Mouse (Mus musculus) neutrophil, adult 5-6 weeks (primary cell): ENCODE results near the gene Napepld. TPM values are rescaled to one million over a fixed set of nuclear protein-coding genes. Genes with fewer than 3 reads are reported as not detected.

Experiments
- ATAC-seq: fragments of 151-379, 151-347 bp; 2 replicates; pipeline ENCODE4 v1.8.0; 2017; ENCODE audit warnings: mild to moderate bottlenecking, moderate TSS enrichment; ENCODE audit not compliant: insufficient number of reproducible peaks, poor library complexity, low FRiP score, severe bottlenecking; ENCODE audit errors: extremely low read depth
- total RNA-seq: library from RNA; stranded (forward); fragments of 200-1000 nt; gene quantifications from 2 replicates; pipeline ENCODE4 v1.2.3, GENCODE M21; 2017

Napepld gene
- total RNA-seq, 1 experiment from 2014 or later: 1.7 TPM

DNA sequence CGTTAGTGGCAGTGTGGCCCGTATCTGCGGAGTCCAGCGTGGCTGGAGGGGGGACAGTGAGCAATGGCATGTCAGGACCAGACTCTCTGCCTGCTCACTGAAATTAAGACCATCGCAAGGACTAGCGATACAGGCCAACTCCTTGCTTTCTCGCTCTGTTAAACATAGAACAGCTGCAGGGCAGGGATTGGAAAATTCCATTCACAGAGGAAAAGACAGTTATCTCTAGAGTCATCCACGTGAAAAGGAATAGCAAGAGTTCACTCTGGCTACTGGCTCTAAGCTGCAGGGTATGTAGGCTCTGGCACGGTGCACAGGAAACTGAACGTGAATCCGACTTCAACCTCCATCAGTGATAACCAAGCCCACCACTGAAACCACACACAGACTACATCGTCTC, 26.2 kb downstream of the Napepld start:
- no peak for ATAC-seq

DNA sequence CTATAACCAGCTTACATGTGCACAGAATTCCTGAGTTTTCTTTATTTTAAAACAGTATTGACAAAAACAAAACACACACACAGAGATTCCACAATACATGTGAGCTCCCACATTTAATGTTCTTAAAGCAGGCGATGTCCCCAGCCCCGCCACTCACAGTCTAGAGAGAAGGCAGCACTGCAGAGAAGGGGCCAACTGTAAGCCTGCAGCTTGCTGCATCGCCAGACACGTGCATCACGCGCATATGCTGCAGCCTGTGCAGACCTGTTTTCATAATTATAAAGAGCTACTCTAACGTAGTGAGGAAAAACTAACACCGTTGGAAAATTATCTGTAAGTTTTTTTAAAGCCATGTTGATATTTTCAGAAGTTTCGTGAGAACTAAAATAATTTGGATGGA, 27.5 kb downstream of the Napepld start:
- no peak for ATAC-seq

DNA sequence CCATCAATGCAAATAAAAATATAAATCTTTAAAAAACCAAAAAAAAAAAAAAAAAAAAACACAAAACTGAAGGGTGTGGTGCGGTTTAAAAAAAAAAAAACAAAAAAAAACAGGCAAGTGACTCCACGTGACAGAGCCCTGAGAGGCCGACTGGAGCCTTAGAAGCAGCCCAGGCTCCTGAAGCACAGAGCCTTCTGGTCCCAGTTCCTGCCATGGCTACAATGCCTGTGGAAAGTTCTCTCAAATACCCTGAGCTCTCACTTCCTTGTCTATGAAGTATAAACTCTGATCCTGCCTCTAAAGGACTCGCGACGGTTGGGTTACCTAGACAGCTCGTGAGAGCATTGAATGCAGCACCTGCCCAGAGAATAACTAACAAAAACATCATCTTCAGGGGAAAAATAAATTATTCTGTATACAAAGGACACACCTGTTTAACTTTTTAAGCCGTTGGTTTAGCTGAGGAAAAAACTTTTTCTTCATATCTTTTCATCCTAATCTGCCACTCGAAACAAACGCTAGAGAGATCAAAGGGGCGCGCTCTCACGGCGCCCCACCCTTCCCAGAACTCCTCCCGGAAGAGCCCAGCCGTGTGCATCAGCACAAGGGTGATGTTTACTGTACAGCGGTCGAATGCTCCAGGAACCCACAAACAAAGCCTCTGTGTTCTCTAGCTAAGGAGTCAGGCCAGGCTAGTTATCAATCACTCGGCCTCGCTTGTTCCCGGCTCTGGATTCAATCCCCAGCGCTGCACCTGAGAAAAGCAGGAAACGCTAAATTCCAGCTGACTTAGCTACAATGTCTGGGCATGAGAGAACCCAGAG, 28.2 kb downstream of the Napepld start:
- peak; percentile 37; the same call in 1 of the 2 replicates for ATAC-seq

DNA sequence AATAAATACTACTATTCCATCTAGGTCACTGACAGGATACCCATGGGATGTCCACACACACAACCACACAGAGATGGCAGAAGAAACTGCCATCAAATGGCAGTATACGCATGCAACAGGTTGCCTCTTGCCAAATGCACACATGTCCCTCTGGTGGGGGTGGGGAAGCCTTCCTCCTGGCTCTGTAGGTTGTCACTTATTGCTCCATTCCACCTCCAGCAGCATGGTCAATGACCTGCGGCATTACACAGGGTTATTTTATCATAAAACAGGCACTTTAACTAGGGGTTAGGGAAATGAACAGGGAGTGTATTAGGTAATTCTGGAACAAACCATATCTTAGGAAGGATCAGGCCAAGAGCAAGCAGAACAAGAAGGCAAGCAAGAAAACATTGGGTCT, 31.9 kb downstream of the Napepld start:
- no peak for ATAC-seq

DNA sequence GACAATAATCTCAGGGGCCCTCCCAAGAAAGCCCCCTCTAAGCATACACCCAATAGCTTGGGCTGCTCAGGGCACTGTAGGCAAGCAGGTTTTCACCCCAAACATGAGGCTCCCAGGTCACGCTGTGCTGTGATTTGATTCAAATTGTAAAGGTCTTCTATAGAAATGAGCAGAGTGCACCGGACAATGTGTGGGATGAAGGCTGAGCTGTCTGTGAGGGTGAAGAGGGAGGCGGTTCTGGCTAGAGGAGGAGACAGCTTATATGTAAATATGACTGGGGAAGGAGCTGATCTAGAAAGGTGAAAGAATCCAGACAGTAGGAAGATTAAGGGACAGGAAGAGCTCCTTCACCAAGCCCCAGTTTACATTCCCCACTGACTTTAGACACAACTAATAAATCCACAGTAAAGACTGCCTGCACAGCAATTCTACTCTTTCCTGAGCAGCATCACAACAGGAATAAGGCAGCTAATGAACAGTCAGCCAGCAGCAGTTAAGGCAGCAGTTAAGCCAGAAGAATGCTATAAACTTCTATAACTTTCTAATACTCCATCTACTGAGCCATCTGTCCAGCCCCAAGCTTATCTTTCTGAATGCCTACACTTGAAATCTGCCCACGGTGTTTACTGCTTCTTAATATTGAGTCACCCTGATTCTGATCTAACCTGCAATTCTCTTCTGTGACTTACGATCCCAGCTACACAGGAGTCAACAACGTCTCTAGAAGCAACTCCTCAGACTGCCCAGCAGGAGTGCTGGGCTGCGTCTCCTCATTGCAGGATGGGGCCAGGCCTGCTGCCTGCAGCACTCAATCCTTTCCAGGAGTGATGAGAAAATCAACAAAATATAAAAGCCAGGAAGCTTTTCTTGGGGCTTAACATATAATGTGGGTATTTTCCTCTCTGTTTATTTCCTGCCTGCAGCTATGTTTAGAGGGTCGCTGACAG, 33.7 kb downstream of the Napepld start:
- no peak for ATAC-seq

DNA sequence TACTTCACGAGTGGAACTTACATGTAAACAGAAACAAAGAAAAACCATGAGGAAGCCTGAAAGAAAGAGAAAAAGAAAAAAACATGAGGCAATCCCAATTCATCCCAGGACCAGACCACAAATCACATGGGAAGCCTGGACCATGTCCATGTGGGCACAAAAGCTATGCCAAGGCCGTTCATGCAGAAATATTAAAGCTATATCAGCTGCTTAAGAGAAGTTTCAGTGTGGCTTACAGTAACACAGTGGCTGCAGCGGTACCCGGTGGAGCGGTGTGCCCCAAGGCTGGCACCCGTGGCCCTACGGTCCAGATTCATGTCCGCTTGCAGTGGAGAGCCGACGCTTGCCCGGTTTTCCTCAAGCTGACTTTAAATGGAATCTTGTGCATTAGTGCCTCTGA, 38.1 kb downstream of the Napepld start:
- ATAC-seq: no peak

DNA sequence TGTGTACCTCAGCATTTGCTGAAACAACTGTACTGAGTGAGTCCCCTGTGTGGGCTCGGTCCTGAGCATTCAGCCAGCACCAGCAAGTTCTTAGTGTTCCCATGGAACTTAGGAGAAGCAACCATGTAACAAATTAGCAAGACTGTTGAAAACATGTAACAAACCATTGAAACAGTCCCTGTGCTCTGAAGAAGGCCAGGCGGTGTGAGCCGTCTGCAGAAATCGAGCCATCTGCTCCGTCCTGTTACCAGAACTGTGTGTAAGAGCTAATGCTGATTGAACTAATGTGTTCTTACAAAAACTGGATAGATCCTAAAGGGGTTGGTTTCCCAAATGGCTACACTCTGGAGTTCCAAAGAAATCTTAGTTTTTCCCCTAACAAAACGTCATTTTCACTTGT, 40.3 kb downstream of the Napepld start:
- ATAC-seq: no peak

DNA sequence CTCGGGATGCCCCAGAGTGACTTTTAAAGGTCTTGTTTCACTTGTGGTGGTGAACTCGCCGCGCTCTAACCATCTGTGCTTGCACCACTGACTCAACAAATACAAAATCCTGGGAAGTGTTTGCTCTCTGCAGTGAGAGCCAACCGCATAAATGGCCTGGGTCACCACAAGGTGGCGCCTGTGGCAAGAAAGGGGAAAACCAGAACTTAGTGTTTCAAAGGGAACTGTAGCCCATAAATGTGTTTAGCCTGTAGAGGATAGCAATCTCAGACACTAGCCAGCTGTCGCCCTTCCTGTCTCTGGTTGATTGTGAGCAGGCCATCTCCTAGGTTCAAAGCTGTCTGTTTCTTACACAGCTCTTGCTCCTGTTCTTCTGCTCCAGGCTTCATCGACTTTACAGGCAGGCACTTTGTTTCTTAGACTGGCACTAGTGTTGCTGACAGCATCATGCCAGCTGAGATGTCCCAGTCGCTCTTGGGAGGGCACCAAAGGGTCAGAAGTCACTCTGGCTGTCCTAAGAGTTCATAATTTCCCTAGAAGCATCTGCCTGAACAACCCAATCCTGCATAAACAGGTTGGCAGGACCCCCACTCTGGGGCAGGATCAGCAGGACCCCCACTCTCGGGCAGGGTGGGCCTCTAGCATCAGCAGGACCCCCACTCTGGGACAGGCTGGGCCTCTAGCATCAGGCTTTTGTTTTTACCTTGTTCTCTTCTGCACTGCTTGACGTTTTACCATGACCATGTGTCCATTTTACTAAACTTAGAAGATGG, 42.4 kb downstream of the Napepld start:
- ATAC-seq: peak; percentile 85

DNA sequence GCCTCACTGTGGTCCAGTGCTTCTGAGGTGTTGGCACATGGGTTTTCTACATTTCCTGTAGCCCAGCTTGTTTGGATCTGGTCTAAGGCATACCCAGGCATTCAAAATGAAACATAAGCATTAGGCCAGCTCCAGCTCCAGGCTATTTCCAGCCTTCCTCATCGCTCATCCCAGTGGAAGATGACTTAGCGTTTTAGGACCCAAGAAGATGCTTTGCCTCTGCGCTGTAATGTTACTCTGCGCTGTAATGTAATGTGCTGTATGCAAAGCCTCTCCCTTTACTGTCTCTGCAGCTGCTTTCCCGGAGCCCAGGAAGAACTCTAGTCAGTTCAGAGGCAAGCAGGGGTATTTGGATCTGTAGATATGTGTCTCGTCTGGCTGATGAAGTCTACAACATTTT, 43.2 kb downstream of the Napepld start:
- no peak for ATAC-seq

DNA sequence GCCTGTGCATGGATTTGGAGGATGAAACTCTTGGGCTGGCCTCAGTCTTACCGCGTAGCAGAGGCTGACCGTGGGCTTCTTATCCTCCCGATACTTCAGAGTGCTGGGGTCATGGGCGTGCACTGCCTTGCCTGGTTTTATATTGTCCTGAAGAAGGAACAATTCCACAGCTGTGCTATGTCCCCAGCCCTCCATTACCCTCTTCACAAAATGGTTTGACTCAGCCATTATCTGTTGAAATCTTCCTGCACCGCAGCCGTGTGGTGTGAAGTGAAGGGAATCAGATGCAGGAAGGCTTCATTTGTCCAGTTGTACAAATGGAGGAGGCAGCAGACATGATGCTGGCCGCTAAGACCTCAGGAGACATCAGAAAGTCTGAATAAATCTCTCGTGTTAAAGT, 44.3 kb downstream of the Napepld start:
- ATAC-seq: no peak

DNA sequence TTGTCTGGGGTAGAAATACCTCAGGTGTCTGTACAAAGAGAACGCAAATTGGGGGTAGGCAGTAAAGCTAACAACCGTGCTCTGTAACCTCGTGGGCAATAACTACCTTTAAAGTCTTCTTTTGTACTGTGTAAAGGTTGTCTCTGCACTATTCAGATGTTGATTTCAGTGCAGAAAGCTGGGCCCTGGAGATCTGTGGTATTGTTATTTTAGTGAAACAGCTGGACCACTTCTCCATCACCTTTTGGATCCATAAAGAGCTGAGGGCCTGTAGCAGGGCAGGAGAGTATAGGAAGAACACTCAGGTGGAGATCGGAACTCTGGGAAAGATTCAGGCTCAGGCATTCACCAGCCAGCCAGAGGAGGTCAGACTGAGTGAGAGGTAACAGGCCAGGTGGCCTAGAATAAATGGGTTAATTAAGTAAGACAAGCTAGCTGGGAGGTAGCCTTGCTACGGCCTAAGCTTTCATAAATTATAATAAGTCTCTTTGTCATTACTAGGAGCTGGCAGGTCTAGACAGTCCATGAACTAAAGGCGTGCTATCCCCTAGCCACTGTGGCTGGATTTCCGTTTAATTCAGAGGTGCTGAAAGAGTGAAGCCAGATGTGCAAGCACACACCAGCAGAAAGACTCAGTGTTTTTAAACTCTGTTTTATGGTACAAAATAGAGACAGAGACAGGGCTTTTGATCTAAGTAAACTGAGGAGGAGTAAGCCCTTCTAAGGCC, 49.1 kb downstream of the Napepld start:
- no peak for ATAC-seq

DNA sequence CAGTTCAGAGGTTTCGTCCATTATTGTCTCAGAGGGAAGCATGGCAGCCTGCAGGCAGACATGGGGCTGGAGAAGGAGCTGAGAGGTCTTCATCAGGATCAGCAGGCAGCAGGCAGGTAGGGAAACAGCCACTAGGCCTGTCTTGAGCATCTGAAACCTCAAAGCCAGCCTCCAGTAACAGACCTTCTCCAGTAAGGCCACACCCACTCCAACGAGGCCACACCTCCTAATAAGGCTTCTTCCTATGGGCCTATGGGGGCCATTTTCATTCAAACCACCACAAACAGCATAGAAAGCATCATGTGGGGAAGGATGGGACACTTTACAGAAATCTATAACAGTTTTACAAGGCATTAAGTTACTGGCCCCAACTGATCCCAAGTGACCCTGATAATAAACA, 50.5 kb downstream of the Napepld start:
- ATAC-seq: no peak

DNA sequence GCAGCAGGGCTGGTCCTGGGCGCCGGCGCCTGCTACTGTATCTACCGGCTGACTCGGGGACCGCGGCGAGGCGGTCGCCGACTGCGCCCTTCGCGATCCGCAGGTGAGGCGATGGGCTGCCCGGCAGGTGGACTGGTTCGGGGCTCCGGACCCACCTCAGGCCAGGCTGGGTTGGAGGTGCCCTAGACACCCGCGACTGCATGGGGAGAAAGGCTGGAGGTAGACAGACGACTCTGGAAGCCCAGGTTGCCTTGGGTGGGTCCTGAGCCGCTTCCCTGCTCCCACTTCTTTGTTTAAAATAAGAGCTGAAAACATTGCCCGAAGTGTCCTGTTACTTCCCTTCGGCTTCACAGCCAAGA, 55.1 kb downstream of the Napepld start:
- ATAC-seq: no peak

DNA sequence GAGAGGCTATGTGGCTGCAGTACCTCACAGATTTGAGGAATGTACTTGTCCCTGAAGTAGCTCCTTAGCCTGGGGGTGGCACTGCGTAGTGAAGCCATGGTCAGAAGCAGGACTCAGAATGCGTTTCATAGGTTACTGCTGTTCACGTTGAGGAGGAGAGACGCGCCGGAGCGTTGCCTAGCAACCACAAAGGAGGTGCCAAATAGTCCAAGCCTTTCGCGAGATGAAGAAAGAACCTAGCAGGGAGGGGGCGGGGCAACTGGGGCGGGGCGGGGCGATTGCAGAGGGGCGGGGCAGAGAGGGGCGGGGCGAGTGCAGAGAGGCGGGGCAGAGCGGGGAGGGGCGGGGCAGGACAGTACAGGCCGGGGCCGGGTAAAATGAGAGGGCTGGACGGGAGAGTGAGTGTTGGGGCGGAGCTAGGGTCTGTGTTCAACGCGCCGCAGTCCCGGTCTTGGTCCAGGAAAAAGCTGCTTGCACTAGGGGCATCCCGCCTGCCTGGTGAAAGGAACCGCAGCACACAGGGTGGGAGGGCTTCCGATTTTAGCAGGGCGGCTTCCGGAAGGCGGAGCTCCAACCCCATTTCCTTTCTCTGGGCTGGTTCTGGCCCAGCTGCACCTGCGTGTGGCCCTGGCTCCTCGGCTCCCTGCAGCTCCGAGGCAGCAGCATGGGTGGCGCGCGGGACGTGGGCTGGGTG, 55.6 kb downstream of the Napepld start, which contains the start of the genes Fbxl13 and Armc10:
Gene Fbxl13, minus strand, starts transcription at position 196 of the 694 bp plus-strand sequence.
Gene Armc10, plus strand, starts transcription at position 375 of the 694 bp plus-strand sequence.
- peak; percentile 81 for ATAC-seq

DNA sequence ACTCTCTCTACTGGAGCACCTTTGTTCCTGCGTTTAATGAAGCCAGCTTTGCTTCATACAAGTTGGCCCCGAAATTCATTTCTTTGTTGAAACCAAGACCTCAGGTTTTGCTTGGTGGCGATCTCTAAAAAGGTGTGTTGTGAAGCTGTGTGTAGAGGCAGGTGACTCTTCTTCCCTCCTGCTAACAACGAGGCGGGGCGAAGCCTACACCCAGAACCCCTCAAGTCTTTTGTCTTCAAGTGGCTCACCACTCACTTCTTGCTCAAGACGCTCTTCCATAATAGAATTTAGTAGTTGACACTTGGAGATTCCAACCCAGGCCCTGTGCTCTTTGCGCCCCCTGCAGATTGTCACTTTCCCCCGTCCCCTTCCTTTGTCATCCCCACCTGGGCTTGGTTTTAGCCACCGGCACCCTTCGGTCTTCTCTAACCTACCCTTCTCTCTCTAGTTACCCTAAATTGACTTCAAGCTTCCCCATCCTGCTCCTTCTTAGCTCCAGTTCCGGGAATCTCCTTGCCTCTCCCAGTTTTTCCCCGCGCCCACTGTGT, 56.2 kb downstream of the Napepld start:
- no peak for ATAC-seq

DNA sequence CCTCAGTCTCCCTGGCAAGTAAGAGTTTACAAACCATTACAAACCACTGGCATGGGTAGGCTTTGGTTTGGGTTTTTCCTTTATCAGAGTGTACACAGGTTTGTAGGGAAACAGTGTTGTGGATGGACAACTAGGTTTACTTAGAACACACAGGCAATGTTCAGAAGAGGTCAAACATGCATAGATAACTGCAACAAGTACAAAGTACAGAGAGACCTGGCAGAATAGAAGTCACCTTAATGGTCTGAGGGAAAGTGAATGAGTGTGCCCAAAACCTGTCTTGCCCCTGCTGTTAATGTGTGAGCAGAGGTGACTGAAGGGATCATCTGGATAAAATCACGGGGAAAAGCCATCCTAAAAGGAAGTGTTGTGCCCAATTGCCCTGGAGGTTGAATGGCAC, 57.6 kb downstream of the Napepld start:
- no peak for ATAC-seq

DNA sequence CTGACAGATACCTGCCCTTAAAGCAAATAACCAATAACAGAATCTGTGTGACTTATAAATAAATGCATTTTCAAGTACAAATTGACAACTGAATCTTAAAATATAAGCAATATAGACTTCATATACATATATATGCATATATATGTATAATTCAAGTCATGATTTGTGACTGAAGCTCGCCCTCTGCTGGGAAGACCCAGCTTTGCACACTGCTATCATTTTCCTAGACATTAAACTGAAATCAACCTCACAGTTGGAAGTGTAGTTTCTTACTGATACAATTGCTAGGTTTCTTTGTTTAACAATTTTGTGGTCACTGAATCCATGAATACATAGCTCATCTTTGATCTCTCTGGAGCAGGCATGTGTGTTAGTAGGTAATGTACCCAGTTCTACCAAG, 60.2 kb downstream of the Napepld start:
- ATAC-seq: peak; percentile 45; the same call in 1 of the 2 replicates

DNA sequence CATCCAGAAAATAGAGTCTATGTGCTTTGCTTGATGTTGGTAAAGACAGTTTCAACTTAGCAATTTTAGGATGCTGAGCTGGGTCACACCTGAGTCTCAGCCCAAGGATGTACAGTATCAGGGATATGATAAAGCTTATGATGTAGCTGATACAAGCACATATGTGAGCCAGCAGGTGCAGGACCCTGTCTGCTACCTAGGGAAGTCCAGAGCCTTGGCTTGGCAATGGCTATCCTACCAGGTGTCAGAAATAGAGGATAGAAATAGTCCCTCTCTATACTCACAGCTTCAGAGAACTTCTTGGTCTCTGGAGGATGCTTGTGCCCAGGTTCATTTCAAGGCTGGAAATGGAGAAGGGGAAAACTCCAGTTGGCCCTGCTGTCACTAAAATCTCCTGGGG, 75.3 kb downstream of the Napepld start:
- ATAC-seq: no peak
